8 mouse cellular contexts compared by ENCODE assay signal in genomic region chr17:48039232-48039866, GRCm38 (mm10). TPM values are rescaled to one million over a fixed set of nuclear protein-coding genes. Genes with fewer than 3 reads are reported as not detected.
A peak's percentile ranks its signal among the peaks of the same experiment; 100 is the strongest.
DNase-seq lines count a peak whose midpoint lies in the region.

No protein-coding gene starts in this region.

- peak overlapping the region; percentile 38 for H3K4me3 ChIP-seq in forebrain, embryonic 10.5 days
- H3K4me3 ChIP-seq in megakaryocyte, embryonic 14.5 days (replicated peaks), result peak overlapping the region; percentile 82

- H3K4me1 ChIP-seq in forebrain, embryonic 10.5 days, result peaks cover 36% of the 10 kb centered on the region
- peaks cover 18% of the 10 kb centered on the region for H3K4me1 ChIP-seq in megakaryocyte, embryonic 14.5 days

- peak; percentile 46 to 52 for DNase-seq in cerebellum, postnatal 10 days
- DNase-seq in cerebellum, adult 11-12 months, result no peak
- DNase-seq in forebrain, embryonic 10.5 days (ENCODE audit: extremely low spot score, low spot score), result peak; percentile 67
- peak; percentile 70 to 73 for DNase-seq in heart, postnatal 10 days
- DNase-seq in kidney, postnatal 14 days, result peak; percentile 78
- DNase-seq in spleen, postnatal 10 days (ENCODE audit: low spot score in 2 of 2), result peak; percentile 10 to 54
- no peak for DNase-seq in left cerebral cortex, adult 9 months (ENCODE audit: low spot score in 2 of 2)

- H3K9me3 ChIP-seq in forebrain, embryonic 10.5 days, result peaks cover 7% of the 10 kb centered on the region; the same call in 1 of the 2 replicates
- no peaks in the 10 kb centered on the region for H3K9me3 ChIP-seq in megakaryocyte, embryonic 14.5 days

- H3K27me3 ChIP-seq in forebrain, embryonic 10.5 days (ENCODE audit: poor library complexity, severe bottlenecking), result peaks cover 53% of the 10 kb centered on the region
- H3K27me3 ChIP-seq in megakaryocyte, embryonic 14.5 days (replicated peaks), result peaks cover 49% of the 10 kb centered on the region

- whole genome bisulfite sequencing in forebrain, embryonic 10.5 days, result 10% methylated on average over 14 of the region's 14 CpGs

- intact Hi-C loops in heart, postnatal 10 days (cut with DNase I), result no loop called here

- H3K27ac ChIP-seq in forebrain, embryonic 10.5 days, result peak overlapping the region; percentile 77

- H3K36me3 ChIP-seq in forebrain, embryonic 10.5 days (replicated peaks), result no peaks in the 10 kb centered on the region
- no peaks in the 10 kb centered on the region for H3K36me3 ChIP-seq in megakaryocyte, embryonic 14.5 days (replicated peaks; ENCODE audit: low read length)

RNA-seq across cellular contexts. Expression of gene 1700122O11Rik, which starts 1.3 kb away (rescaled TPM):
- not detected in 2 replicates for polyA plus RNA-seq in forebrain, embryonic 10.5 days (2016; fragmentation: Nextera tagmentation; extraction: Ambion mirVana)
- not detected for total RNA-seq in heart, postnatal 10 days (2021)
- polyA plus RNA-seq in megakaryocyte, embryonic 14.5 days (2012; ENCODE audit: insufficient read depth, low replicate concordance), result not detected in 2 replicates

RNA-seq across cellular contexts. Expression of gene 1700067P10Rik, which starts 49.8 kb away (rescaled TPM):
- polyA plus RNA-seq in forebrain, embryonic 10.5 days (2016; fragmentation: Nextera tagmentation; extraction: Ambion mirVana), result not detected in 2 replicates
- total RNA-seq in heart, postnatal 10 days (2021), result not detected
- polyA plus RNA-seq in megakaryocyte, embryonic 14.5 days (2012; ENCODE audit: insufficient read depth, low replicate concordance), result not detected in 2 replicates

Comparison
In these comparisons a context has a peak if more than half of its experiments do, and no peak if none do; other contexts are left out.
1. DNase-seq: peak in cerebellum, postnatal 10 days (2 of 2), forebrain, embryonic 10.5 days (single experiment), heart, postnatal 10 days (2 of 2), kidney, postnatal 14 days (single experiment) and spleen, postnatal 10 days (2 of 2); none in cerebellum, adult 11-12 months (single experiment) and left cerebral cortex, adult 9 months (0 of 2).